Mouse (Mus musculus): ENCODE data around the gene Tex2. TPM values are rescaled to one million over a fixed set of nuclear protein-coding genes. Genes with fewer than 3 reads are reported as not detected.
"Not testable (repeated sequence)": the region's sequence is repeated elsewhere in the genome, so short reads cannot be mapped to it uniquely, and the experiment has no call there.

Tex2 gene
- total RNA-seq, 2 experiments from 2014 or later = 70.3 to 76.1 TPM

GRCm38 (mm10) chr11:106583801-106584200, 29.4 kb downstream of the Tex2 start:
- intact Hi-C loops (cut with DNase I) = no loop called here
- DNase-seq = no peak

- intact Hi-C loops (cut with DNase I) = no loop called here
- no peak for DNase-seq
Observed at GRCm38 (mm10) chr11:106581357-106581756, 31.9 kb downstream of the Tex2 start.

GRCm38 (mm10) chr11:106580468-106580867, 32.8 kb downstream of the Tex2 start:
- intact Hi-C loops (cut with DNase I) = no loop called here
- DNase-seq = no peak

- no peak for DNase-seq
- intact Hi-C loops (cut with DNase I) = no loop called here
Observed at GRCm38 (mm10) chr11:106579957-106580356, 33.3 kb downstream of the Tex2 start.

- intact Hi-C loops (cut with DNase I) = no loop called here
- no peak for DNase-seq
Observed at GRCm38 (mm10) chr11:106579146-106579545, 34.1 kb downstream of the Tex2 start.

GRCm38 (mm10) chr11:106577624-106578355, 35.4 kb downstream of the Tex2 start:
- DNase-seq; intact Hi-C loops (cut with DNase I): not testable (repeated sequence)

GRCm38 (mm10) chr11:106574456-106574855, 38.8 kb downstream of the Tex2 start:
- no peak for DNase-seq
- intact Hi-C loops (cut with DNase I) = no loop called here

GRCm38 (mm10) chr11:106573476-106574240, 39.6 kb downstream of the Tex2 start:
- intact Hi-C loops (cut with DNase I) = no loop called here
- DNase-seq = no peak

GRCm38 (mm10) chr11:106572958-106573357, 40.3 kb downstream of the Tex2 start:
- intact Hi-C loops (cut with DNase I) = no loop called here
- DNase-seq = no peak

GRCm38 (mm10) chr11:106572020-106572782, 41.0 kb downstream of the Tex2 start:
- no peak for DNase-seq
- intact Hi-C loops (cut with DNase I) = no loop called here

GRCm38 (mm10) chr11:106571026-106571983, 41.9 kb downstream of the Tex2 start:
- no peak for DNase-seq
- intact Hi-C loops (cut with DNase I) = no loop called here

- peak; percentile 40 for DNase-seq
- intact Hi-C loops (cut with DNase I) = no loop called here
Observed at GRCm38 (mm10) chr11:106568329-106568960, 44.8 kb downstream of the Tex2 start.

GRCm38 (mm10) chr11:106566040-106566785, 47.0 kb downstream of the Tex2 start:
- intact Hi-C loops (cut with DNase I) = no loop called here

GRCm38 (mm10) chr11:106564261-106564660, 49.0 kb downstream of the Tex2 start:
- DNase-seq = no peak
- intact Hi-C loops (cut with DNase I) = no loop called here

More at GRCm38 (mm10) chr11:106566040-106566785, 47.0 kb downstream of the Tex2 start:
- DNase-seq = no peak

GRCm38 (mm10) chr11:106562707-106563106, 50.5 kb downstream of the Tex2 start:
- intact Hi-C loops (cut with DNase I) = no loop called here
- no peak for DNase-seq

- intact Hi-C loops (cut with DNase I) = no loop called here
- no peak for DNase-seq
Observed at GRCm38 (mm10) chr11:106559773-106560172, 53.5 kb downstream of the Tex2 start.

GRCm38 (mm10) chr11:106558008-106558407, 55.2 kb downstream of the Tex2 start:
- no peak for DNase-seq
- intact Hi-C loops (cut with DNase I) = no loop called here

GRCm38 (mm10) chr11:106557398-106557797, 55.8 kb downstream of the Tex2 start:
- no peak for DNase-seq
- intact Hi-C loops (cut with DNase I) = no loop called here

GRCm38 (mm10) chr11:106556689-106557088, 56.5 kb downstream of the Tex2 start:
- intact Hi-C loops (cut with DNase I) = no loop called here
- no peak for DNase-seq
